Mouse (Mus musculus) embryo, embryonic 10.5 days (tissue): Measurements from ENCODE around the gene Syt8.

Experiments used
- DNase-seq: peaks from one replicate; pipeline ENCODE4 v3.0.0-alpha.2; 2015; ENCODE audit warnings: low spot score

Syt8 gene

GRCm38 (mm10) chr7:142476271-142476670 is 41.6 kb downstream of the Syt8 start:
- no peak for DNase-seq

- DNase-seq, result no peak
Measured at GRCm38 (mm10) chr7:142476795-142477452, 42.3 kb downstream of the Syt8 start.

- no peak for DNase-seq
Measured at GRCm38 (mm10) chr7:142478001-142478400, 43.4 kb downstream of the Syt8 start.

GRCm38 (mm10) chr7:142478574-142478973 is 43.9 kb downstream of the Syt8 start:
- no peak for DNase-seq

GRCm38 (mm10) chr7:142479307-142479706 is 44.7 kb downstream of the Syt8 start:
- no peak for DNase-seq

- DNase-seq, result no peak
Measured at GRCm38 (mm10) chr7:142479886-142480285, 45.2 kb downstream of the Syt8 start.

GRCm38 (mm10) chr7:142480661-142481060 is 46.0 kb downstream of the Syt8 start:
- no peak for DNase-seq

GRCm38 (mm10) chr7:142481186-142481567 is 46.5 kb downstream of the Syt8 start:
- peak; percentile 88 for DNase-seq

GRCm38 (mm10) chr7:142481568-142482255 is 47.1 kb downstream of the Syt8 start:
- peak; percentile 76 for DNase-seq

- DNase-seq, result peak; percentile 62
Measured at GRCm38 (mm10) chr7:142482256-142482609, 47.6 kb downstream of the Syt8 start.

- peak; percentile 57 for DNase-seq
Measured at GRCm38 (mm10) chr7:142483136-142483535, 48.5 kb downstream of the Syt8 start.

- no peak for DNase-seq
Measured at GRCm38 (mm10) chr7:142484780-142485179, 50.1 kb downstream of the Syt8 start.

- DNase-seq, result no peak
Measured at GRCm38 (mm10) chr7:142486751-142487162, 52.1 kb downstream of the Syt8 start.

- DNase-seq, result peak; percentile 88
Measured at GRCm38 (mm10) chr7:142487341-142487859, 52.8 kb downstream of the Syt8 start.

- no peak for DNase-seq
Measured at GRCm38 (mm10) chr7:142488053-142488452, 53.4 kb downstream of the Syt8 start.
